Mouse (Mus musculus): ENCODE measurements around the gene Emp3. TPM values are rescaled to one million over a fixed set of nuclear protein-coding genes. Genes with fewer than 3 reads are reported as not detected.

Gene Emp3
- total RNA-seq, 2 experiments from 2014 or later, result 20.9 to 28.7 TPM

DNA sequence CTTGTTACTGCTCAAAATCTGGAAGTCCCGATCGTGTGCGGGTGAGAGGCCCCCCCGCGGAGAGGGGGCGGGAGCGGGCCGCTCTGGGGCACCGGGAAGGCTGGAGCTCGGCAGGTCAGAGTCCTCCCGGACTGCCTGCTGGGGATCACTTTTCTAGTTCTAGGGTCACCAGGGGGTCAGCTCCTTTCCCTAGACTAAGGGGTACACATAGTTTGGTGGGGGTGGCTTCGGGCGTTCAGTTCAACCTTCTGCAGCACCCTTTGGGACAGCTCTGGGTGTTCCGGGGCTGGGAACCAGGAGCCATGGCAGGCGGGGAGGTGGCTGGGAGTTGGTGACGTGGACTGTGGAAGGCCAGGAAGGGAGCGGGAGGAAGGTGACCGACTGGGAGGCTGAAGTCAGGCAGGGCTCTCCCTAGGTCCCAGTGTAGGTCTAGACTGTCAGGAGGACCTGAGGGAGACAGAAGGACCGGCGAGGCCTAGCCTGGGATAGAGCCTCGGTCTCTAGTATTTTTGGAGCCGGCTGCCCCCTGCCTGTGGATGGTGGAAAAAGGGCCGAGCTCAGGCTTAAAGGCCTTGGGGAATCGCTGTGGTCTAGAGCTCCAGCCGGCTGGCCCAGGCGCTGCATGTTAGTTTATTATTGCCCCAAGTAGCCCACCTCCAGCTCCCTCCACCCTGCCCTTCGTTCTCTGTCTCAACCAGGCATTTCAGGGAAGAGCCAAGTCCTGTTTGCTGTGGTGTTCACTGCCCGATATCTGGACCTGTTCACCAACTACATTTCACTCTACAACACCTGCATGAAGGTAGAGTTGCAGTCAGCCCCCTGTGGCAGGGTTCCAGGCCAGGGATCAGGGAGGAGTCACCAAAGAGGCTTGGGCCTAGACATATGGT, 47.9 kb downstream of the Emp3 start:
- intact Hi-C loops (cut with DNase I), result loop anchor here (1.0 to 5.0 kb wide), 3 partner anchors 51 to 139 kb away; partner anchors contain the start of gene Ccdc114
- peak; percentile 46 for DNase-seq (ENCODE audit: low spot score)

GRCm38 (mm10) chr7:45872624-45873023, 48.6 kb downstream of the Emp3 start, which contains the start of gene Kdelr1:
Gene Kdelr1, plus strand, starts transcription at chr7:45872772.
- DNase-seq (ENCODE audit: low spot score), result peak; percentile 79
- intact Hi-C loops (cut with DNase I), result loop anchor here (1.0 to 5.0 kb wide), 3 partner anchors 52 to 140 kb away; partner anchors contain the start of gene Ccdc114

DNA sequence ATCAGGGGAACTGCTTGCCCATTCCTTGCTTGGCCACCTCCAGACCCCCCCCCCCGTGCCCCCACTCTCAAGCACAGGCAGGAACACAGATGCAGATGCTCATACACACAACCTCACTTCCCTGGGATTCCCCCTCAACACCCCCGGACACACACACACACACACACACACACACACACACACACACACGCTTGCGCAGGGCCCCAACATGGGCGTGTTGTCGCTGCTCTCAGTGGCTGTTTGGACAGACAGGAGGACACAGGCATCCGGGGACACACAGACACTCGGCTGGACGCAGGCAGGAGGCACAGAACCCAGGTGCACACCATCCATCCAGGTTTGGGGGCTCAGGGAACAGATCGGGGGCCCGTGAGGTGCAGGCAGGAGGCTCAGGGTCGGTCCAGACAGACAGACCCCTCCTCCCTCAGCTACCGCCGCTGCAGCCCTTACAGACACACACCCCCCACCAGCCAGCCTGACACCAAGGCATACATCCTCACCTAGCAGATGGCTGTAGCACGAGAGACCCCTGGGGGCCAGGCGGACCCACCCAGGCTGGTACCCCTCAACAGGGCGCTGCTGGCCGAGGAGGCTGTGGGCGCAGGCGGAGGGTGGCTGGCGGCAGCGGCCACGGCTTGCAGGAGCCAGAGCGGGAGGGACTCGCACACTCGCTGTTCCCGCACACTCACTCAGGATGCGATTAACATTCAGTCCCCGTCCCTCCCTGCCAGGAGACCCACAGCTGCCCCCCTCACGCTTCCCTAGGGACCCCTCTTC, 50.7 kb downstream of the Emp3 start:
- intact Hi-C loops (cut with DNase I), result loop anchor here (5.0 kb wide), 1 partner anchor 142 kb away; no protein-coding TSS in a partner anchor

GRCm38 (mm10) chr7:45869787-45870186, 51.4 kb downstream of the Emp3 start:
- intact Hi-C loops (cut with DNase I), result loop anchor here (5.0 kb wide), 1 partner anchor 143 kb away; no protein-coding TSS in a partner anchor
- DNase-seq (ENCODE audit: low spot score), result no peak

More for the DNA sequence above, 50.7 kb downstream of the Emp3 start:
- no peak for DNase-seq (ENCODE audit: low spot score)

- no peak for DNase-seq (ENCODE audit: low spot score)
- intact Hi-C loops (cut with DNase I), result no loop called here
Observed at GRCm38 (mm10) chr7:45869107-45869670, 52.0 kb downstream of the Emp3 start.

Other genes starting within 250 kb of the Emp3 start
- under 1 TPM; 0.14 to 0.29 TPM for gene Ntn5, start 237.4 kb downstream of the Emp3 start, total RNA-seq (2021)
- gene Sec1, start 227.0 kb downstream of the Emp3 start, total RNA-seq (2021), result under 1 TPM in 1 of 2 experiments, not detected in 1; 0.16 TPM
- 1 to 10 TPM; 2.5 to 3.8 TPM for gene Car11, start 221.6 kb downstream of the Emp3 start, total RNA-seq (2021)
- gene Dbp, start 216.3 kb downstream of the Emp3 start, total RNA-seq (2021), result 100 to 1,000 TPM in 1 of 2 experiments, 10 to 100 TPM in 1; 13.6 to 153 TPM
- 100 to 1,000 TPM; 507 to 553 TPM for gene Rpl18, start 205.9 kb downstream of the Emp3 start, total RNA-seq (2021)
- gene Sphk2, start 203.4 kb downstream of the Emp3 start, total RNA-seq (2021), result 10 to 100 TPM; 15.8 to 16.7 TPM
- under 1 TPM; 0.20 to 0.34 TPM for gene Fam83e, start 200.2 kb downstream of the Emp3 start, total RNA-seq (2021)
- not detected for gene Spaca4, start 195.6 kb downstream of the Emp3 start, total RNA-seq (2021)
- gene Lmtk3, start 137.7 kb downstream of the Emp3 start, total RNA-seq (2021), result under 1 TPM in 1 of 2 experiments, not detected in 1; 0.14 TPM
- not detected for gene Sult2b1, start 136.7 kb downstream of the Emp3 start, total RNA-seq (2021)
- 10 to 100 TPM; 63.2 to 65.5 TPM for gene Cyth2, start 106.8 kb downstream of the Emp3 start, total RNA-seq (2021)
- under 1 TPM; 0.55 to 0.70 TPM for gene Kcnj14, start 96.6 kb downstream of the Emp3 start, total RNA-seq (2021)
- gene Grwd1, start 90.5 kb downstream of the Emp3 start, total RNA-seq (2021), result 10 to 100 TPM in 1 of 2 experiments, 1 to 10 TPM in 1; 10.0 to 11.2 TPM
- 100 to 1,000 TPM in 1 of 2 experiments, 10 to 100 TPM in 1; 97.5 to 114 TPM for gene Kdelr1, start 48.6 kb downstream of the Emp3 start, total RNA-seq (2021)
- under 1 TPM; 0.36 to 0.49 TPM for gene Grin2d, start 43.0 kb downstream of the Emp3 start, total RNA-seq (2021)
- not detected for gene Syngr4, start 24.7 kb downstream of the Emp3 start, total RNA-seq (2021)
- gene Tmem143, start 24.5 kb downstream of the Emp3 start, total RNA-seq (2021), result 100 to 1,000 TPM; 102 to 105 TPM
- gene Ccdc114, start 2.7 kb upstream of the Emp3 start, total RNA-seq (2021), result under 1 TPM; 0.68 to 0.75 TPM
- not detected for gene Abcc6, start 108.9 kb upstream of the Emp3 start, total RNA-seq (2021)
- 10 to 100 TPM; 77.4 to 78.0 TPM for gene Nomo1, start 112.3 kb upstream of the Emp3 start, total RNA-seq (2021)
- gene Kcnj11, start 179.4 kb upstream of the Emp3 start, total RNA-seq (2021), result 10 to 100 TPM; 84.5 to 97.5 TPM

All from heart, postnatal 25 days (tissue).